Mouse (Mus musculus) lung, embryonic 16.5 days (tissue): ENCODE measurements around the gene Tex44. TPM values are rescaled to one million over a fixed set of nuclear protein-coding genes. Genes with fewer than 3 reads are reported as not detected.

Experiments used
- ATAC-seq: fragments of 200-750 bp; cut with Nextera tagmentation; 2 replicates; pipeline ENCODE4 v1.8.0; 2017; ENCODE audit warnings: low read depth, mild to moderate bottlenecking, moderate library complexity
- H3K27ac ChIP-seq: fragments of 300-500 bp; sonication (generic); 2 replicates; pipeline ENCODE4 v1.5.1; 2014; ENCODE audit warnings: mild to moderate bottlenecking, control low read depth, low read length
- H3K27me3 ChIP-seq: fragments of 300-500 bp; sonication (generic); 2 replicates; pipeline ENCODE4 v1.6.1; 2014; ENCODE audit warnings: low read depth, low read length, mixed read lengths; ENCODE audit not compliant: control insufficient read depth, insufficient read depth
- H3K36me3 ChIP-seq: fragments of 300-500 bp; sonication (generic); 2 replicates; pipeline ENCODE4 v1.6.1; 2014; ENCODE audit warnings: low read length; ENCODE audit not compliant: control insufficient read depth, insufficient read depth
- H3K4me1 ChIP-seq: fragments of 300-500 bp; sonication (generic); replicated peaks from 2 replicates; pipeline ENCODE4 v1.6.1; 2014; ENCODE audit warnings: low read length, mixed read lengths; ENCODE audit not compliant: control insufficient read depth, insufficient read depth
- H3K4me2 ChIP-seq: fragments of 300-500 bp; sonication (generic); 2 replicates; pipeline ENCODE4 v1.6.1; 2014; ENCODE audit warnings: low read depth, low read length, control low read depth
- H3K4me3 ChIP-seq: fragments of 300-500 bp; sonication (generic); 2 replicates; pipeline ENCODE4 v1.5.1; 2014; ENCODE audit warnings: mild to moderate bottlenecking, low read length, control low read depth
- H3K9ac ChIP-seq: fragments of 300-500 bp; sonication (generic); 2 replicates; pipeline ENCODE4 v1.6.1; 2014; ENCODE audit warnings: low read length, control low read depth
- H3K9me3 ChIP-seq: fragments of 300-500 bp; sonication (generic); 2 replicates; pipeline ENCODE4 v1.6.1; 2016; ENCODE audit warnings: low read length; ENCODE audit not compliant: control insufficient read depth
- WGBS: fragments of 180-500 bp; shearing (Covaris S2); extraction: QIAGEN DNeasy Blood & Tissue Kit; methylation state at CpG from one replicate; pipeline ENCODE4 v1.1.7; 2014; 5-methylcytosine and 5-hydroxymethylcytosine counted together
- polyA plus RNA-seq: library from polyadenylated mRNA; unstranded; fragments of >200 nt; fragmentation: Nextera tagmentation; extraction: Ambion mirVana; gene quantifications from 2 replicates; pipeline ENCODE4 v1.2.1, GENCODE M21; 2015

Gene Tex44
- polyA plus RNA-seq, result not detected in 2 replicates

DNA sequence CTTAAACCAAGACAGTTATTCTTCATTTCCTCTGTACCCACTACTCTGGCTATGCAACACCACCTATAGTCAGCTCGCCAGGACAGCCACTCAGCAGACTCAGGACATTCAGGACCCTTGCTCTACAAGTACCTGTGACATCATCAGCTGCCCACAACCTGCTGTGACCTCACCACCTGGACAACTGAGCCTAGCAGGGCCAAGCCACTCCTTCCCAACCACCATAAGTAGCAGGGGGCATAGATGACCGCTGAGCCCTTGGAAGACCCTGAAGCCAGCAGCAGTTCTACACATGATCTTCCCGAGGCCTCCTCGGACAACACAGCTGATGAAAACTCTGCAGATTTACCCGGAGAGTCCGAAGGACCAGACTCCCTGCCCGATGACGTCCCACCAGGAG lies at the start of gene Tex44, which contains the start of gene Nmur1:
TSS of gene Tex44 (plus strand) at position 202 of the 400 bp plus-strand sequence.
TSS of gene Nmur1 (minus strand) at position 101 of the 400 bp plus-strand sequence.
- Histone ChIP-seq H3K36me3 (no peaks in the 10 kb centered on the region), H3K4me2 (no peak within 1 kb of the TSS), H3K4me1 (no peaks in the 10 kb centered on the region), H3K9ac (no peak within 1 kb of the TSS; the same call in 1 of the 2 replicates), H3K27me3 (no peaks in the 10 kb centered on the region), H3K27ac (no peak within 1 kb of the TSS), H3K9me3 (no peaks in the 10 kb centered on the region), H3K4me3 (no peak within 1 kb of the TSS)
- 83% methylated on average over 8 of the region's 8 CpGs for WGBS
- ATAC-seq, result no peak

DNA sequence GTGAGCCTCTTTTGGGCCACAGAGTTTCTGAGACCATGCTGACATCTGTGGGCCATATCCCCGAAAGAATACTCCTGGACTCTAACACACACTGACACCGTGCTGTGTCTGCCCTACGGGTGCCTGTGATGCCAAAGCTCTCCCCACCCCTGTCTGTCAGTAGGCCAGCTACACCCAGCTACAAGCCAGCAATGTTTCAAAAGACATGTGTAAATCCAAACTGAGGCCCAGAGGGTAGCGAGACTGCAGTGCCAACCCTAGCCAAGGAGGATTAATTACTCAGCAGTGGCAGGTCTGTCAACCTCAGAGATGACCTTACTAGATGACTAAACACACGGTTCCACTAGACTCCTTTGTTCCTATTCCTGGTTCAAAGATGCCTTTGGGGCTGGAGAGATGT lies 49.8 kb upstream of the Tex44 start:
- no peaks in the 10 kb centered on the region for H3K36me3 ChIP-seq
- no peak overlapping the region for H3K27ac ChIP-seq
- peaks cover 9% of the 10 kb centered on the region for H3K4me1 ChIP-seq
- ATAC-seq, result no peak
- no peaks in the 10 kb centered on the region for H3K27me3 ChIP-seq
- H3K4me2 ChIP-seq, result no peak overlapping the region
- H3K9me3 ChIP-seq, result no peaks in the 10 kb centered on the region
- no peak overlapping the region for H3K4me3 ChIP-seq
- WGBS, result 61% methylated on average over 5 of the region's 5 CpGs
- no peak overlapping the region for H3K9ac ChIP-seq

DNA sequence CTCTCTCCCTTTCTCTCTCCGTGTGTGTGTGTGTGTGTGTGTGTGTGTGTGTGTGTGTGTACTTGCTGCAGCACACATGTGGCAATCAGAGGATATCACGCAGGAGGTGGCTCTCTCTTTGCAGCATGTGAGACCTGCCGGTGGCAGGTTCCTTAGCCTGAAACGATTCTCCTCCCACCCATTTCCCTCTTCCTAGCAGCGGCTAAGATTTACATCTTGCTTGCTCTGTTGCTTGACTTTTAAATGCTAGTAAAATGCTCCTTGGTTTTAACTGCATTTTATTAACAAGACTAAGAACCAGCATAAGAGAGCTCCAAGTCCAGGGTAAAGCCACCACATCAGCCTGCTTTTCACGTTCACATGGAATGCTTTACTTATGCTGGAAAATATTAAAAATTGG lies 47.5 kb upstream of the Tex44 start:
- Histone ChIP-seq H3K4me2 (no peak overlapping the region), H3K27ac (no peak overlapping the region)

DNA sequence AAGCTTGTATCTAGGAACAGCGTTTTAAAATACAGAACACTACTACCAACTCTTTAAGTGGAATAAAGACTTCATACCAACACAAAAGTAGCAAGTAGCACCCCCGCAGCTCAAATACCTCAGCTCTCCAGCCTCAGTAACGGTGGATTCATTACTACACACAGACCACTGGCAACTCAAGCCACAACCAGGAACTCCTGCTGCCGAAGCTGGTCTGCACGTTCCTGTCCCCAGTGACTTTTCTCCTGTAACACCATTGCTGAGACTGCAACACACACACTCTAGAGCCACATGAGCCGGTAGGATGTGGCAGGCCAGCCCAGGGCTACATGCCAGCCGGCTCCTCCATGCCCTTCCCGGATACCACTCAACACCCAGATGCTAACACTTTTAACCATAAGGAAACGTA lies 47.0 kb upstream of the Tex44 start:
- Histone ChIP-seq H3K4me3 (no peak overlapping the region), H3K9ac (no peak overlapping the region), H3K9me3 (no peaks in the 10 kb centered on the region), H3K27ac (no peak overlapping the region), H3K4me2 (no peak overlapping the region), H3K36me3 (no peaks in the 10 kb centered on the region), H3K27me3 (no peaks in the 10 kb centered on the region), H3K4me1 (peaks cover 9% of the 10 kb centered on the region)
- no peak for ATAC-seq
- 52% methylated on average over 9 of the region's 9 CpGs for WGBS

More for the DNA sequence above, 47.5 kb upstream of the Tex44 start:
- no peaks in the 10 kb centered on the region for H3K9me3 ChIP-seq
- H3K9ac ChIP-seq, result no peak overlapping the region
- 30% methylated on average over 6 of the region's 6 CpGs for WGBS
- H3K4me3 ChIP-seq, result no peak overlapping the region
- peaks cover 9% of the 10 kb centered on the region for H3K4me1 ChIP-seq
- no peaks in the 10 kb centered on the region for H3K27me3 ChIP-seq
- no peak for ATAC-seq
- no peaks in the 10 kb centered on the region for H3K36me3 ChIP-seq

DNA sequence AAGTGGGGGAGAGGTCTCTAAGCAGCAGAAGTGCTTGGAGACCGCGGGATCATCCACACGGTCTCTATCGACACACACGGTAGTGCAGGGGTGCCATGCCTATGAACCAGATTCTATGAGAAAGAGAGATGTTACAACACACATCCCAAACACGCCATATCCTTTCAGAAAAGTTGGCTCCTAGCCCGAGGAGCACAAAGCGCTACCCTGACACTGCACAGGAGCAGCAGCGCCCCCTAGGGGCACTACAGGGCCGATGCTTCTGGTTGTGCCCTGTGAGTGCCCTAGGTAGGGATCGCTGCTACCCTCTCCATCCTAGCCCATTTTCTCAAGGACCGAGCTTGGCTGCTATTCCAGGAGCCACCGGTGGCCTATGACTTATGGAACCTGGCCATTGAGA lies 45.1 kb upstream of the Tex44 start:
- ATAC-seq, result peak; percentile 72
- Histone ChIP-seq H3K27ac (no peak overlapping the region), H3K9me3 (no peaks in the 10 kb centered on the region), H3K27me3 (no peaks in the 10 kb centered on the region), H3K4me1 (peaks cover 9% of the 10 kb centered on the region), H3K9ac (0 out of 2 replicates have a peak overlapping the region, but pooled peaks have one; percentile 9), H3K36me3 (no peaks in the 10 kb centered on the region), H3K4me3 (0 out of 2 replicates have a peak overlapping the region, but pooled peaks have one; percentile 7), H3K4me2 (peak overlapping the region; percentile 34)
- WGBS, result 21% methylated on average over 13 of the region's 13 CpGs

DNA sequence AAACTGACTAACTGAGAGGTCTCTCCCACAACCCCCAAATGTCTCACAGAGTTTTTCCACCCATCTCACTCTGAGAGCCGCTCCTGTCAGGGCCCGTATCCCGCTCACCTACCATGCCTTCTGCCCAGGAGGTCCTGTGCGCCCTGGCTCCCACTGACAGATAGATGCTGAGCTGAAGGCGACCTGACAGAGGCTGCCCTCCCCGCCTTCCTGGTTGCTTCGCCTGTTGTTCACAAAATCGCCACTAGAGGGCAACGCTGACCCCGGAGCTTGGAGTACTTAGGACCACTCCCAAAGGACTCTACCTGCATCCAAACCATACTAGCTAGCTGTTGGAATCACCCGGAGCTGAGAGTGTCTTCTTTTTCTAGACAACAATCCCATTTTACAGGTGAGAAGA lies 36.9 kb upstream of the Tex44 start:
- no peak overlapping the region for H3K9ac ChIP-seq
- H3K27ac ChIP-seq, result no peak overlapping the region
- ATAC-seq, result peak; percentile 72
- no peaks in the 10 kb centered on the region for H3K27me3 ChIP-seq
- 2% methylated on average over 11 of the region's 11 CpGs for WGBS
- no peaks in the 10 kb centered on the region for H3K9me3 ChIP-seq
- H3K4me3 ChIP-seq, result no peak overlapping the region
- H3K4me2 ChIP-seq, result no peak overlapping the region
- no peaks in the 10 kb centered on the region for H3K36me3 ChIP-seq
- H3K4me1 ChIP-seq, result no peaks in the 10 kb centered on the region

DNA sequence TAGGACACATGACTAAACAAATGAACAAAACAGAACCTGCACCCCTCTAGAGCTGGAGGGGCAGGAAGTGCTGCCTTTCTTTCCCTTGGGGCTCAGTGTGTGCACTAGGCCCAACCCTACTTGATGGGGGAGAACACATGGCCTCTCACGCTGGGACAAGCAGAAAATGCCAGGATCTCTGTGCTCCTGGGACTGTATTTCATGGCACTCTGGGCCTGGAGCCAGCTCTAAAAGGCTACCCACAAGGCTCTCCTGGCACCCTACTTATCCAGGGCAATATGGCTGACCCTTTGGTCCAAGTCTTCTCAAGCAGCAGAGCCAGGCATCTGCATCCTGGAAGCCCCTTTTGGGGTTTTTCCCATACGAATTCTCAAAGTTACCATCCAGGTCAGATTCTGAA lies 34.7 kb upstream of the Tex44 start:
- H3K4me2 ChIP-seq, result no peak overlapping the region
- H3K27ac ChIP-seq, result no peak overlapping the region
- no peaks in the 10 kb centered on the region for H3K4me1 ChIP-seq
- H3K36me3 ChIP-seq, result no peaks in the 10 kb centered on the region
- H3K9ac ChIP-seq, result no peak overlapping the region
- no peaks in the 10 kb centered on the region for H3K27me3 ChIP-seq
- no peak overlapping the region for H3K4me3 ChIP-seq
- ATAC-seq, result no peak
- H3K9me3 ChIP-seq, result no peaks in the 10 kb centered on the region
- 71% methylated on average over 2 of the region's 2 CpGs for WGBS

DNA sequence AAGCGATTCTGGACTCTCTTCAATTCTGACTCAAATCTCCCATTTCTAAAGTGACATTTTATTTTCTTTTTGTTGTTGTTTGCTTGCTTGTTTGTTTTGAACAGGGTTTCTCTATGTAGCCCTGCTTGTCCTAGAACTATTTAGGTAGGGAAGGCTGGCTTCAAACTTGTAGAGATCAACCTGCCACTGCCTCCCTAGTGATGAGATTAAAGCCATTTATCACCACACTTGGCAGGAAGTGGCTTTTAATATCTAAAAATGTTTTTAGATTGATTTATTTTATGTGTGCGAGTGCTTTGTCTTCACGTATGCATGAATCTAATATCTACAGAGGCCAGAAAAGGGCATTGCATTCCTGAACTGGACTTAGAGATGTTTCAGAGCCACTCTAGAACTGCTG lies 32.9 kb upstream of the Tex44 start:
- no peak overlapping the region for H3K4me2 ChIP-seq
- no peak overlapping the region for H3K27ac ChIP-seq
- H3K9ac ChIP-seq, result no peak overlapping the region
- H3K4me1 ChIP-seq, result peaks cover 6% of the 10 kb centered on the region; the same call in 1 of the 2 replicates
- no peak for ATAC-seq
- H3K36me3 ChIP-seq, result no peaks in the 10 kb centered on the region
- no peak overlapping the region for H3K4me3 ChIP-seq
- WGBS, result 54% methylated on average over 3 of the region's 3 CpGs
- no peaks in the 10 kb centered on the region for H3K27me3 ChIP-seq
- no peaks in the 10 kb centered on the region for H3K9me3 ChIP-seq

DNA sequence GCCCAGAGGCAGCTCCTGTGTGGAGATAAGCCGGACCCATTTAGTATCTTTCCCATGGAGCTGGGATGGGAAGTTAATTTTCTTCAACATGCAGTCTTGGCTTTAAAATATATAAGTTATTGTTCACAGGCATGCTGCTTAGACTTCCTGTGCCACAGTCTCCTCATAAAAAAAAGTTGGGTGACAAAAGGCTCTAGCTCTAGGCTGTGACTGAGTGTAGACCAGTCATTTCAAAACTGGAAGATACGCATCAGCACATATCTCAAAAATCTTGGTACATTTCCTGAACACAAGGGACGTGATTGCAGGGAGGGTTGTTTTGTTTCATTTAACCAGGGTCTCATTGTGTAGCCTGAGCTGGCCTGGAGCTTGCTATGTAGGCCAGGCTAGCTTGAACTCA lies 31.9 kb upstream of the Tex44 start:
- Histone ChIP-seq H3K4me3 (no peak overlapping the region), H3K4me1 (peaks cover 8% of the 10 kb centered on the region; the same call in 1 of the 2 replicates), H3K27me3 (no peaks in the 10 kb centered on the region), H3K9ac (no peak overlapping the region), H3K9me3 (no peaks in the 10 kb centered on the region), H3K36me3 (no peaks in the 10 kb centered on the region), H3K4me2 (no peak overlapping the region), H3K27ac (no peak overlapping the region)
- no peak for ATAC-seq
- 83% methylated on average over 3 of the region's 3 CpGs for WGBS

DNA sequence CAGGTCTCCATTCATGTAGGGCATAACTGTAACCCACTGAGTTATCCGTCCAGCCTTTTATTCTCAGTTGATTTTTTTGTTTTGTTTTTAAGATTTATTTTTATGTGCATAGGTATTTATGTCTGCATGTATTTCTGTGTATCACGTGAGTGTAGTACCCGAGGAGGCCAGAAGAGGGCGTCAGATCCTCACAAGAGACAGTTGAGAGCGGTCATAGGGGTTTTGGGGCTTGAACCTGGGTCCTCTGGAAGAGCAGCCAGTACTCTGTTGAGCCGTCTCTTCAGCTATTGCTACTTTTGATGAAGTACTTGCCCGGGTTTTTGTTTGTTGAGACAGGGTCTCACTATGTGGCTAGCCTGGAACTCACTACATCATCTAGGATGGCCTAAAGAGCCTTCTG lies 30.2 kb upstream of the Tex44 start:
- 68% methylated on average over 7 of the region's 7 CpGs for WGBS

More for the DNA sequence above, 30.2 kb upstream of the Tex44 start:
- Histone ChIP-seq H3K9me3 (no peaks in the 10 kb centered on the region), H3K36me3 (no peaks in the 10 kb centered on the region), H3K4me3 (no peak overlapping the region), H3K9ac (no peak overlapping the region), H3K27ac (no peak overlapping the region), H3K4me2 (no peak overlapping the region), H3K27me3 (no peaks in the 10 kb centered on the region), H3K4me1 (peaks cover 11% of the 10 kb centered on the region; the same call in 1 of the 2 replicates)
- no peak for ATAC-seq
